Mouse (Mus musculus): ENCODE measurements at regions not wholly inside any gene's neighbourhood (a gene's known extent, or its start where the extent isn't known, plus 50 kb on each side); places are given as distances from the start of the nearest gene placed in this dataset.

DNA sequence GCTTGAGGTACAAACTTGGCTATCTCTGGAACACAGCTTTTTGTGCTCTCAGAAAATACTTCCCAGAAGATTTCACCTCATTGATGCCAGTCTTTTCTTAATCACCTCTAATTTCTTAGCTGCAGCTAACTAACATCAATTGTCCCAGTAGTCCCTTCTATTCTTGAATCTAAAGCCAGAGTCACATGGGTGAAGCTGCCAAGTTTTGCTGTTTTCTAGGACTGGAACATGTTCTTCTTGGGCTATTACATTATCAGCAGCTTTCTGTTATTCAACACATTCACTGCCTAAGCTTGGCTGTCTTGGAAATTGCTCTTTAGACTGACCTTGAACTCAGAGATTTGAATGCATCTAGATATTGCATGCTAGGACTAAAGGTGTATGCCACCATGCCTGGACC lies 583.9 kb downstream of the Cetn3 start:
- no peak for DNase-seq

DNA sequence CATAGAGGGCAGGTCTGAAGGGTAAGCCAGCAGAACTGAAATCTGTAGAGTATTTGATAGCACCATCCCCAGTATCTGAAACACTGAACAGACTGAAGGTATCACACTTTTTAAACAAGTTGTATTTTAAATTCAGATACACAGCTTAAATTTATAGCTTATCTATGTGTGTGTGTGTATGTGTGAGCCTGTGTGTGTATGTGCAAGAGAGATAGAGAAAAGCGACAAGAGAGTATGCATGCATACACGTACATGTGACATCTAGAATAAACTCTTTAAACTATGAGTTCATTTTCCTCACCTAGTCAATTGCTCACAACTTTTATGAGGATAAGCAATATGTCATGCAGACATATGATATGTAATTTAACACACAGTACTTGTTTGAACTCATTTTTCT lies 588.7 kb downstream of the Cetn3 start:
- no peak for DNase-seq

DNA sequence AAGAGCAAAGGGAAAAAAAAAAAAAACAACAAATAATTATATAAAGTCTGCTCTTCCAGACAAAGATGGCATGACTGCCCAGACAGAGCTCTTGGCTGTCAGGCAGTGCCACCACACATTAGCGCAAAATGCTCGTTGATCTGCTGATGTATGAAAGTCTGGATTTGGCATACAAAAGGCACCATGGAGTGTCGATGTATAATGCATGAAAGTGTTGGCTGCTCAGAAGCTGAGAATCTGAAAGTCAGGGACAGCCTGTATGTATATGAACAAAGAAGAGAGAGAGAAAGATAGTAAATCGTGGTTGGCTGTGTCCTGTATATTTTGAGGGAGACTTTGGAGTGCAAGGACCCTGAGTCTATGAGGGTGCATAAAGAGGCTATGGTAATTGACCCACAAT lies 589.7 kb downstream of the Cetn3 start:
- DNase-seq = no peak

DNA sequence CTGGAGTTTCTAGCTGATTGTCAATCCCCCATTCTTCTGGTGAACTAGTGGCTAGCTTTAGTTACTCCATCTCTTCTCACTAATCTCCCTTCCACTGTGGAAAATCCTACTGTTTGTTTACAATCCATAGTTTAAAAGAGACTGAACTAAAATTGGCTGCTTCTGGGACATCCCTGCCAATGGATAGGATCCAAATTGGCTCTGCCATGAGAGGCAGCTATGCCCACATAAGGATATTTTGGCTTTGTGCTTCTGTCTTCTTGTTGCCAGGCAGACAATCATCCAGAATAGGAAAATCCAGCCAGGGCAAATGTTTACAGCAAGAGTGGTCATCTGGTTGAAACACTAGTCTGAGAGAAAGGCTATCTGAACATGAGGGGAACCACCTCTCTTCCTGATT lies 610.0 kb downstream of the Cetn3 start:
- DNase-seq = no peak

DNA sequence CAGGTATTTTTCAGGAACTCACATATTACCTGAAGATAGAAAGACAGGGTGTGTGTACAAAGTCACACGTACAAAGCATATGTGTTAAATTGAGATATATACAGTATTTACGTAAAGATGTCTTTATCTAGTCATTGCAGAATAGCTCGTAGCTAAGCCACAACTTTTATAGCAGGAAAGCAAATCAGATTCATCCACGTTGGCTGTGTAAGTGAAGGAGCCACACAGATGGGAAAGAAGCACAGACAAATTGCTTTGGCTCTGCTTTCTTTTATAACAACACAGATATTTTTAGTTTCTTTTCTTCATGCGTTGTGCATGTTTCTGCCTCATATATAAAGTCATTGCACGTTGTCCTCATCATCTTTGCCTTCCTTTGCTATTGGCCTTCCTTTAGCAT lies 610.6 kb downstream of the Cetn3 start:
- no peak for DNase-seq

DNA sequence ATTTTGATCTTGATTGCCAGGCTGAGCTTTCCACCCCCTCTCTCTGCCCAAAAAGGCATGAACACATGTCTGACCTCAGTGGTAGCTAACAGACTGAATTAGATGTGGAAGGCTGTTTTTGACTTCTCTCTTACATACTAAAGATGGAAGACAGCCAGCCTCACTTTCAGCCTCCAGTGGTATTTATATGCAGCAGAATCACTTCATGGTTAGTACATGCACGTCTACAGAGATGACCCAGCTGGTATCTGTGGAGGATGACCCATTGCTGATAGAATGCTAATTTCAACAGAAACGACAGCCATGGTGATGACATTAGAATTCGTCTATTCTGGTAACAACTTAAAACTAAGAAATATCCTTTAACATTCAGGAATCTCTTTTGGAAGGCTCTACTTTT lies 630.8 kb downstream of the Cetn3 start:
- no peak for DNase-seq

DNA sequence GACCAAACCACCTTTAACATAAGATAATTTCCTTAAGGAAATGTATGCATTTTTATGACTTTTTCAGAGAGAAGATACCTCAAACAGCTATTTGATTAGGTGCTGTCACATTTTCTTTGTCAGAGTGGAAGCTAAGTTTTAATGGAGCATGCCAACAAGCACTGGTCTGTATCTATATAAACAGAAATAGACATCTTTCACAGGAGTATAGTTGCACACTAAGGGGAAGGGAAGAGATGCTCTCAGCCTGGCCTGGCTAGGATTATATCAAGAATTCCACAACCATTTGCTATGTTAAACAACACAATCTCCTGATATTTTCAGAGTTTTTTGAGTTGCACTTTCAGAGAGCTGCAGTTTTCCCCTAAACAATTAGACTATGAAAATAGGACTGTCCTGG lies 638.1 kb downstream of the Cetn3 start:
- DNase-seq = no peak

DNA sequence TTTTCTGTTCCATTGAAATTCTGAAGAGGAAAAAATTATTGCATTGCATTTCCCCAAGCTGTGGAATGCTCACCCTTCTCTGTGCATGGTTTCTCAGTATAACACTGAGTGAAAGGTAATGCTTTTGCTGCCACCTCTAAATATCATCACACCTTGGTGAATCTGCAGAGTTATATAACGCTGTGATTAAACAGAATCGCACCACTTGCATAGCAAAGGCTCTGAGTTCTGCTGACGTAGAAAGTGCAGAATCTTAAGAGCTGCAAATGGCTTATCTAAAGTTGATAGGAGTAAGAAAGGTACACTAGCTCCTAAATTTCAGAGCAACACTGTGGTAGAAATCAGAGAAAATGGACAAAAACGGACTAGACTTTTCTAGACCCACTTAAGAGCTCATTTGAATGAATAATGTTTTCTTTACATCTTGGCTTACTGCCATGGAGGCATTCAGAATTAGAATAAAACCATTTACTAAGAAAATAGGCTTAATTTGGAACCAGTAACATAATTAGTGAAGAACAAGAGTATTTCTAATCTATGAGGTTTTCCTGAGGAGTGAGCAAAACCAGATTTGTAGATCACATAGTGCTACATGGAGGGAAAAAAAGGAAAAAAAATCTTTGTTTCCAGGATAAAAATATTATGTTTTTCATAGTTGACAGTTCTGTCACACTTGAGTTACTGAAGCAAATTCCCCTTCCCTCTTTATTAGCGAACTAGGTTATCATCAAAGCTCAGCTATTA lies 641.2 kb downstream of the Cetn3 start:
- no peak for DNase-seq

DNA sequence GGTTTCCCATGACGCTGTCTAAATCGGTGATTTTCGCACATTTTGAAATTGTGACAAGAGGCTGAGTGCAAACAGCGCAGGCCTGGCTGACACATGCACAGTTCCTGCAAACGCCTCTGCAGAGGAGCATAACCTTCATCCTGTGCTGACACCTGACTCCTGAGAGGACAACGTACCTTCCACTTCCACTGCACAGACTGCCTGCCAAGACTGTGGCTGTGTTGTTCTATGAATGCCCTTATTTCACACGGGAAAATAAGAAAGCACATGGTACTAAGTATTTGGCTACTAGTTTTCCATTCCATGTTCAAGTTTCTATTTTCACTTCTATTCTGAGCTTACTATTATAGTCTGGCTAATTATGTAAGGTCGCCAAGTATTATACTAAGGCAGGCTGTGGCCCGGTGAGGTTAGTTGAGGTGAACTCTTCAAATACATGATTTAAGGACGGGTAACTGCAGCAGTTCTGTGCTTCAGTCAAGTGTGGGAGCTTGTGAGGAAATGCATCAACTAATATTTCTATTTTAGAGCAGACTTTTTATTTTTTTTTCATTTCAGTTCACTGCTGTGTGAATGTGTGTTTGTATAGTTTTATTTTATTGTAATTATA lies 642.0 kb downstream of the Cetn3 start:
- DNase-seq = no peak

DNA sequence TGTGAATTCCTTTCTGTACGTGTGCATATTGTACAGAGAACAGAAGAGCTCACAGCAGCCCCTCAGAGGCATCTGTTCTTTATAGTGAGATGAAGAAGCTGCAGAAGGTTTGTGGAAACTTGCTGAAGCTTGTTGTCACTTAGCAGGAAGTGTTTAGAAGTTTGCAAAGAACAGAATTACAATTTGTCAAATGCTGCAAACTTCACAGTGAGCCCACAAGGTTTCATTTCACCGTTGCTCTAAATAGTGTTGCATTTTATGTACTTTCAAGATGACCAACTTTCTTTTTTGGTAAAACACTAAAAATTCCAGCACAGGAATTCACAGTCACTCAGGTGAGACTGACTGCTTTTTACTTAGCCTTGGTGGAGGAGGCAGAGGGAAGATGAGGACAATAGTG lies 649.5 kb downstream of the Cetn3 start:
- DNase-seq = no peak

DNA sequence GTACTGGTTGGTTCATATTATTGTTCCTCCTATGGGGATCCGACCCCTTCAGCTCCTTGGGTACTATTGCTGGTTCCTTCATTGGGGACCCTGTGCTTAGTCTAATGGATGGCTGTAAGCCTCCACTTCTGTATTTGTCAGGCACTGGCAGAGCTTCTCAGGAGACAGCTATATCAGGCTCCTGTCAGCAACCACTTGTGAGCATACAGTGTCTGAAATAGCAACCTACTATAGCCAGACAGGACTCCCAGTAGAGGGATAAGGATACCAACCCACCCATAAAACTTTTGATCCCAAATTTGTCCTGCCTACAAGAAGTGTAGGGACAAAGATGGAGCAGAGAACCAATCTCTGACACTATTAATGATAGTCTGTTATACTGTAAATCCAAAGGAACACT lies 656.4 kb downstream of the Cetn3 start:
- no peak for DNase-seq

DNA sequence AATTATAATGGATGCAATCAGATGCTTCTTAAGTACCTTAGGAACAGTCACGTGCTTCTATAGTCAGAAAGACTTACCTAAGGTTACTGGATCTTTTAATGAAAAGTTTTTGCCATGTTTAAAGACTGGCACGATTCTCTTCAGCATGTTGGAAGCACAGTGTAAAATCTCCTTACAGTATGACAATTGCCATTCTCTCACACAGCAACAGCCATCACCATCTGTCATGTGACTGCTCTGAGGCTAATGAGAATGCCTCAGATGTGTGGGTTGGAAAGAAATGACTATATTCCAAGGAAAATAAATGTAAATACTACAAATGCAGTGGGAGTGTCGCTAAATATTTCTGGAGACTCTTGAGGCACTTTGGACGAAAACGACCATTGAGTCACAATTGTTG lies 670.8 kb downstream of the Cetn3 start:
- no peak for DNase-seq

DNA sequence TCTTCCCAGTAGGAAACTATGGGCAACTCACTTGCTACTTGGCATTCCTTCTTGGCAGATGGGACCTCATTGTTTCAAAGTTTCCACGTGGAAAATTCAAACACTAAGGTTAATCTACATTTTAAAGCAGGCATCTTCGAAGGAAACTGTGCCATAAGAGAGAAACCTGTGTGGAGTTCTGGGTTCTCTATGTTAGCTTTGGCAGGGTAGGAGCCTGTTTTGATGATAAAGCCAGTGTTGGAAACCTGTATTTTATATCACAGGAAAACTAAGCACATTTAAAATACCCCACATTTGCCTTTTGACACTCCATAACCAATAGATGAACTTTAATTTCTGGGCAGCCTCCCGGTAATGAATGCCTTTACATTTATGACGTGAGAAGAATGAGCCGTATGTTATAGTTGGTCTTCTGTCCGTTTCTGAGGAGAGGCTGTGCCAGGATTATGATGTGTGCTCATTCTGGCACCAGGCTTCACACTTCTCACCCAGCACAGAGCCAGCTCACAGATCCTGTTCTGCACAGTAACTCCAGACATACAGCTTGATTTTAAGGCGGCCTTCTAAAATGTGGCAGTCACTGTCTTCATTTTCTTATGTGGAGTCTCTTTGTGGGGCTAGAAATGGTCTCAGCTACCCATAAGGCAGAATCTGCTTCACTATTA lies 700.5 kb downstream of the Cetn3 start:
- no peak for DNase-seq

DNA sequence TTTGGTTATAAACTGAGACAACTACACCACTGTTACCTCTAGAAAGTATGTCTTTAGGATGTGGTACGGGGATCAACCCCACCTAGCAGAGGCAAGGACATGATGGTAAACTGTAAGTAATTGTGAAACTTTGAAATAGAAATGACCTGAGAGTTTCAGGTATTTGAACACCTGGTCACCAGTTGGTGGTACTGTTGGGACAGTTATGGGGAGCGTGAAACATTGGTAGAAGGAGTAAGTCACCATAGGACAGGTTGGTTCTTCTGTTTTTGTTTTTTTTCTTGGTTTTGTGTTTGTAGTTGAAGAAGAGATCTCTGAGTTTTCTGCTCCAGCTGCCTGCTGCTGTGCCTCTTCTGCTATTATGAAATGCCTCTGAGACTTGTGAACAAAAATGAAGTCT lies 713.7 kb downstream of the Cetn3 start:
- no peak for DNase-seq

DNA sequence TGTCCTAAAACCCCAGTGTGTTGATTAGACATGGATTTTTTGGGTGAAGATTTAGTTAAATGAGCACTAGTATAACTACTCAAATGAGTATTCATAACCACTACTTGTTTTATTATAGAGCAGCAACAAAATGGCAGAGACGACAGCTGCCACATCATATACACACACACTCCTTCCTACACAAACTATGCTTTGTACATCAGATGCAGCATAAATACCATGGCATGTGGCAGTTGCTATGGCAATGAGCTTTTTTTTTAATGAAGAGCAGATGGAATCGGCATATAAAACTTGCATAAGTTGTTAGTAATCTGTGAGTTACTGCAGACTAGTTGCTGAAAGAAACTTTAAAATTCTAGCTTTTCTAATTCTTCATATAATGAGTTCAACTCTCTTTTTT lies 725.3 kb downstream of the Cetn3 start:
- DNase-seq = no peak

DNA sequence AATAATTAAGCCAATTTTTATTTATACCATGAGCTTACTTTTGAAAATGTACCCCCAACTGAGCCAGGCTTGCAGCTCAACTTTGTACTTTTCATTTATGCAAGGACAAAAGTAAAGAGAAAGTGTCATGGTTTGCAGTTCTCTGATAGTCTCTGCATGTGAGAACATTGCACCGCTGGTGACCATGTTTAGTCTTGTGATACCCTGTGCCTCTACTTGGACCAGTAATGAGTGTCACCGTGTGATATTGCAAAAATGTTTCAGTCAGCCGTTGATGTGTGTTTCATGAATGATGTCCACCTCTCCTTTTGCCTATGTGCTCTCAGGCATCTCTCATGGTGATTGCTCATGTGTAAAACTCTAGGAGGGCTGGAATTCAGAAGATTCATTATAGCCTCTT lies 726.6 kb downstream of the Cetn3 start:
- DNase-seq = no peak
